Mouse (Mus musculus) ES-E14 (cell line): ENCODE results near the gene Hoxd12.

Source experiments
- CHD2 ChIP-seq: IDR thresholded peaks from 2 replicates; pipeline ENCODE4 v1.6.1; 2014; ENCODE audit warnings: mild to moderate bottlenecking, low read depth, low read length, inconsistent platforms
- HCFC1 ChIP-seq: IDR thresholded peaks from 2 replicates; pipeline ENCODE4 v1.6.1; 2012; ENCODE audit warnings: low read length, inconsistent platforms, borderline replicate concordance; ENCODE audit not compliant: insufficient read depth
- ZNF384 ChIP-seq: IDR thresholded peaks from 2 replicates; pipeline ENCODE4 v1.6.1; 2012; ENCODE audit warnings: low read depth, low read length, inconsistent platforms

DNA sequence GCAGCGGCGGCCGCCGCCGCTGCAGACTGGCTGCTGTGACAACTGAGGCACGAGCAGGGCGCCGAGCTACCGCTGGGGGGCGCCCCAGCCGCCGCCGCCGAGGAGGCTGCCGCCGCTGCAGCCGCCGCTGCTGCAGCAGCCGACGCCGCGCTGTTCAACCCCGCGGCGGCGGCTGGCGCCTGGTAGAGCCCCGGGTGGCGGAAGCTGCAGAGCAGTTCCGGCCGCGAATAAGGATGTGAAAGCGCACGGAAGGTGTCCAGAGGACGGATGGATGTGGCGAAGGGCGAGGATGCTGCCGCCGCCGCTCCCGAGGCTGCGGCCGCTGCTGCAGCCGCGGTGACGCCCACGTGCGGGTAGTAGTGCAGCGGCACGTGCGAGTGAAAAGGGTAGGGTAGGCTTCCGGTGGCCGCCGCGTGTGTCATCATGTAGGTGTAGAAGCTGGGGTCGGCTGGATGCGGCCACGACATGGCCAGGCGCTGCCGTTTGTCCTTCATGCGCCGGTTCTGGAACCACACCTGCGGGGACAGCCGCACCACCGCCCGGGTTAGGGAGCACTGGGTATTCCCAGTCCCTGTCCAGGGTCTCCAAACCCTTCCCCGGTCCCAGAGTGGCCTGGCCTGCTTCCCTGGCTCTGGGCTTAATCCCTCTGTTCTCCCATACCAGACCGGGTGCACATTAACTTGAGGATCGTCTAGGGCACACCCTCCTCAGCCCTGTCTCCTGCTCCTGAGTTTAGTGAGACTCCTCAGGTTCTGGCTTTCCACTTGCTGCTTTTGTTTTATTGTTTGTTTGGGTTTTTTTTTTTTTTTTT, 18.8 kb upstream of the Hoxd12 start:
- no peak for TF ChIP-seq HCFC1
- TF ChIP-seq CHD2: no peak
- TF ChIP-seq ZNF384: no peak
